In genomic region chr9:110758605-110759004, GRCm38 (mm10) we compare ENCODE assay signal across 8 mouse cellular contexts. TPM values are rescaled to one million over a fixed set of nuclear protein-coding genes. Genes with fewer than 3 reads are reported as not detected.
DNase-seq lines count a peak whose midpoint lies in the region; ATAC-seq and TF ChIP-seq lines count a peak whose summit lies in the region.
"Had no signal": no experiment of that assay in that cellular context is flagged by ENCODE, and none has a peak within 500 bp of the region (broad histone marks: within the 10 kb centered on the region; RNA-seq: fewer than 3 reads in every experiment).

No protein-coding gene starts in this region.

- H3K4me3 ChIP-seq in heart, embryonic 14.5 days (ENCODE audit: control insufficient read depth in 1 of 2, insufficient read depth in 1 of 2, low read depth in 1 of 2, low read length in 2 of 2) = no peak overlapping the region
- H3K4me3 ChIP-seq in forebrain, embryonic 10.5 days = no peak overlapping the region
- H3K4me3 ChIP-seq in thymus, adult 2 months (ENCODE audit: control insufficient read depth, insufficient read depth, low read length) = no peak overlapping the region
- H3K4me3 ChIP-seq: limb, embryonic 13.5 days had no signal

- no peaks in the 10 kb centered on the region for H3K36me3 ChIP-seq in heart, embryonic 14.5 days (ENCODE audit: control insufficient read depth, insufficient read depth, low read length)
- no peaks in the 10 kb centered on the region for H3K36me3 ChIP-seq in forebrain, embryonic 10.5 days (replicated peaks)
- H3K36me3 ChIP-seq in thymus, adult 2 months (ENCODE audit: control insufficient read depth, insufficient read depth, low read length) = no peaks in the 10 kb centered on the region
- H3K36me3 ChIP-seq: limb, embryonic 13.5 days had no signal

- no peaks in the 10 kb centered on the region for H3K27me3 ChIP-seq in heart, embryonic 14.5 days (ENCODE audit: control insufficient read depth, insufficient read depth, low read length)
- peaks cover 19% of the 10 kb centered on the region for H3K27me3 ChIP-seq in forebrain, embryonic 10.5 days (ENCODE audit: poor library complexity, severe bottlenecking)
- H3K27me3 ChIP-seq in thymus, adult 2 months (ENCODE audit: control insufficient read depth, insufficient read depth, low read length) = no peaks in the 10 kb centered on the region
- H3K27me3 ChIP-seq: limb, embryonic 13.5 days had no signal

- no peak overlapping the region for H3K27ac ChIP-seq in heart, embryonic 14.5 days (replicated peaks in 1 of 2; ENCODE audit: control insufficient read depth in 1 of 2, insufficient read depth in 1 of 2, low read depth in 2 of 2, low read length in 2 of 2)
- no peak overlapping the region for H3K27ac ChIP-seq in forebrain, embryonic 10.5 days
- H3K27ac ChIP-seq in thymus, adult 2 months (ENCODE audit: control insufficient read depth, insufficient read depth, low read length) = no peak overlapping the region
- H3K27ac ChIP-seq: limb, embryonic 13.5 days had no signal

- DNase-seq in adipocyte (ENCODE audit: low spot score) = peak; percentile 53
- peak; percentile 78 for DNase-seq in adrenal gland, postnatal 14 days
- DNase-seq in left cerebral cortex, postnatal 25 days (ENCODE audit: low spot score in 2 of 2) = peak; percentile 11 to 37
- peak; percentile 64 to 77 for DNase-seq in right cerebral cortex, postnatal 10 days (ENCODE audit: low spot score in 2 of 2)
- DNase-seq in forebrain, embryonic 10.5 days (ENCODE audit: extremely low spot score, low spot score) = no peak
- DNase-seq in thymus, adult 2 months = no peak

- ATAC-seq in heart, embryonic 14.5 days (ENCODE audit: insufficient number of reproducible peaks, insufficient read depth, low FRiP score, low read depth) = 0 out of 2 replicates have a peak, but pooled peaks have one; percentile 22

- intact Hi-C loops in left cerebral cortex, postnatal 25 days (cut with DNase I) = loop anchor here (2.0 kb wide), 1 partner anchor 42 kb away; no protein-coding TSS in a partner anchor

- WGBS in heart, embryonic 14.5 days = 57% methylated on average over 8 of the region's 8 CpGs
- WGBS in forebrain, embryonic 10.5 days = 81% methylated on average over 8 of the region's 8 CpGs
- 90% methylated on average over 8 of the region's 8 CpGs for WGBS in thymus, adult 2 months

- H3K4me2 ChIP-seq in heart, embryonic 14.5 days (ENCODE audit: low read length) = no peak overlapping the region
- H3K4me2 ChIP-seq: limb, embryonic 13.5 days had no signal

- no peaks in the 10 kb centered on the region for H3K9me3 ChIP-seq in heart, embryonic 14.5 days (ENCODE audit: control insufficient read depth, low read length)
- H3K9me3 ChIP-seq in forebrain, embryonic 10.5 days = no peaks in the 10 kb centered on the region
- H3K9me3 ChIP-seq: limb, embryonic 13.5 days had no signal

- H3K4me1 ChIP-seq in heart, embryonic 14.5 days (ENCODE audit: control insufficient read depth in 2 of 2, insufficient read depth in 2 of 2, low read length in 2 of 2) = peaks cover 16 to 23% of the 10 kb centered on the region in 2 experiments
- H3K4me1 ChIP-seq in forebrain, embryonic 10.5 days = peaks cover 25% of the 10 kb centered on the region
- H3K4me1 ChIP-seq in thymus, adult 2 months (replicated peaks; ENCODE audit: control insufficient read depth, insufficient read depth, low read length) = no peaks in the 10 kb centered on the region

- no peak for TF ChIP-seq POLR2A in thymus, adult 2 months (IDR thresholded peaks at IDR 0.05; ENCODE audit: control insufficient read depth, extremely low read depth, insufficient read depth, low read length, poor library complexity)

- H3K9ac ChIP-seq in heart, embryonic 14.5 days (ENCODE audit: low read length) = no peak overlapping the region
- H3K9ac ChIP-seq: limb, embryonic 13.5 days had no signal

- TF ChIP-seq CTCF in thymus, adult 2 months (IDR thresholded peaks at IDR 0.05; ENCODE audit: borderline replicate concordance, control insufficient read depth, extremely low read depth, insufficient read depth, low read length, poor library complexity) = no peak

RNA-seq across cellular contexts. Expression of gene Pth1r, which starts 11.7 kb away (rescaled TPM):
- 6.9 and 9.0 TPM in 2 replicates for total RNA-seq in adrenal gland, postnatal 14 days (2021)
- polyA plus RNA-seq in heart, embryonic 14.5 days (2014; fragmentation: Nextera tagmentation; extraction: Ambion mirVana) = 22.2 and 23.9 TPM in 2 replicates
- total RNA-seq in left cerebral cortex, postnatal 25 days (2021) = 1 to 10 TPM; 5.5 to 5.9 TPM
- polyA plus RNA-seq in forebrain, embryonic 10.5 days (2016; fragmentation: Nextera tagmentation; extraction: Ambion mirVana) = 19.2 and 23.0 TPM in 2 replicates
- 5.4 and 5.8 TPM in 2 replicates for polyA plus RNA-seq in thymus, adult 2 months (2012; rRNA removed)

RNA-seq across cellular contexts. Expression of gene Myl3, which starts 16.9 kb away (rescaled TPM):
- total RNA-seq in adrenal gland, postnatal 14 days (2021) = 0.37 TPM in 1 of 2 replicates, not detected in the other
- 4,569 and 4,875 TPM in 2 replicates for polyA plus RNA-seq in heart, embryonic 14.5 days (2014; fragmentation: Nextera tagmentation; extraction: Ambion mirVana)
- not detected for total RNA-seq in left cerebral cortex, postnatal 25 days (2021)
- polyA plus RNA-seq in forebrain, embryonic 10.5 days (2016; fragmentation: Nextera tagmentation; extraction: Ambion mirVana) = 0.27 and 0.54 TPM in 2 replicates
- polyA plus RNA-seq in thymus, adult 2 months (2012; rRNA removed) = 2.4 and 293 TPM in 2 replicates

RNA-seq across cellular contexts. Expression of gene Prss42, which starts 39.4 kb away (rescaled TPM):
- total RNA-seq in adrenal gland, postnatal 14 days (2021) = not detected in 2 replicates
- not detected in 2 replicates for polyA plus RNA-seq in heart, embryonic 14.5 days (2014; fragmentation: Nextera tagmentation; extraction: Ambion mirVana)
- total RNA-seq in left cerebral cortex, postnatal 25 days (2021) = not detected
- polyA plus RNA-seq in forebrain, embryonic 10.5 days (2016; fragmentation: Nextera tagmentation; extraction: Ambion mirVana) = not detected in 2 replicates
- not detected in 2 replicates for polyA plus RNA-seq in thymus, adult 2 months (2012; rRNA removed)
- polyA plus RNA-seq: limb, embryonic 13.5 days had no signal

RNA-seq across cellular contexts. Expression of gene Prss44, which starts 55.2 kb away (rescaled TPM):
- not detected in 2 replicates for total RNA-seq in adrenal gland, postnatal 14 days (2021)
- not detected in 2 replicates for polyA plus RNA-seq in heart, embryonic 14.5 days (2014; fragmentation: Nextera tagmentation; extraction: Ambion mirVana)
- not detected for total RNA-seq in left cerebral cortex, postnatal 25 days (2021)
- not detected in 2 replicates for polyA plus RNA-seq in forebrain, embryonic 10.5 days (2016; fragmentation: Nextera tagmentation; extraction: Ambion mirVana)
- polyA plus RNA-seq in thymus, adult 2 months (2012; rRNA removed) = 0.11 TPM in 1 of 2 replicates, not detected in the other
- polyA plus RNA-seq: limb, embryonic 13.5 days had no signal

Comparison
In these comparisons a context has a peak if more than half of its experiments do, and no peak if none do; other contexts are left out.
1. DNase-seq: peak in adipocyte (single experiment), adrenal gland, postnatal 14 days (single experiment), left cerebral cortex, postnatal 25 days (2 of 2) and right cerebral cortex, postnatal 10 days (2 of 2); none in forebrain, embryonic 10.5 days (single experiment) and thymus, adult 2 months (single experiment).